Mouse (Mus musculus): ENCODE results near the gene Omt2b. TPM values are rescaled to one million over a fixed set of nuclear protein-coding genes. Genes with fewer than 3 reads are reported as not detected.
"Not testable (repeated sequence)": the region's sequence is repeated elsewhere in the genome, so short reads cannot be mapped to it uniquely, and the experiment has no call there.

The Omt2b gene
- polyA plus RNA-seq, 1 experiment from 2014 or later = not detected

DNA sequence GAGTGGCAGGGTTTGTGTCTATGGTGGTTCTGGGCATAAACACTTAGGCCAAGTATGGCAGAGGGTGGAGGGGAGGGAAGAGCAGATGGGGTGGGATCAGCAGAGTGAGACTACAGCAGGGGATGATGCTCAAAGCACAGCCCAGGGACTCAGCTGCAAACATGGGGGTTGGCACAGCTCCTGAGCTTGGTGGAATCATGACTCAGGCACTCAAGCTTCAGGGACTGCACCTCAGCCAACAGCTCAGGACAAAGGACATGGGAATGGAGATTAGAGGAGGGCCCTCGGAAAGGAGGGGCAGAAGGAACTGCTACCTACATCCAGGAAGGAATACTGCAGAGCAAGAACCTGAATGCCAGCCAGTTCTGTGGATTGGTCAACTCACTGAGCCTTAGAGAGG is 28.2 kb upstream of the Omt2b start:
- not testable (repeated sequence) for ATAC-seq (ENCODE audit: low FRiP score)

DNA sequence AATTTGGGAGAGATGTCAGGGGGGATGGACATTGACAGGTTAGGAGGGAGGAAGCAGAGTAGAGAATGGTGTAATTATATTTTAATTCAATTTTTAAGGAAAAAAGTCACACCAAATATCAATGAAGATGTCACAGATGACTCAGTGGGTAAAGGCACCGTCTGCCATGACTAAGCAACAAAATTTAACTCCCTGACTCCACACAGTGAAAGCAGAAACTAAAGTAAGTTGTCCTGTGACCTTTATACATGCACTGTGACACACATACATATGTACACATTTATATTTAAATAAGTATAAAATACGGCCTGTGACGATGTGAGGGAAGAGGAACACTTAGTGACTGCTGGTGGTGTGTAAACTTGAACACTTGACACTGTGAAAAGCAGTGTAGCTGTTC is 19.3 kb upstream of the Omt2b start:
- H3K4me2 ChIP-seq (replicated peaks; ENCODE audit: low read depth, low read length); H3K4me3 ChIP-seq (ENCODE audit: low read depth, low read length); ATAC-seq (ENCODE audit: low FRiP score); H3K9ac ChIP-seq (ENCODE audit: low read depth, low read length); H3K27ac ChIP-seq (ENCODE audit: low read depth, low read length); H3K36me3 ChIP-seq (ENCODE audit: control insufficient read depth, insufficient read depth, low read length); H3K4me1 ChIP-seq (replicated peaks; ENCODE audit: control insufficient read depth, insufficient read depth, low read length); H3K9me3 ChIP-seq (ENCODE audit: control insufficient read depth, low read length); DNase-seq (ENCODE audit: low spot score); H3K27me3 ChIP-seq (ENCODE audit: control insufficient read depth, insufficient read depth, low read length): not testable (repeated sequence)
- WGBS = 91% methylated on average over 3 of the region's 3 CpGs

More for the DNA sequence above, 28.2 kb upstream of the Omt2b start:
- not testable (repeated sequence) for DNase-seq (ENCODE audit: low spot score); H3K27ac ChIP-seq (ENCODE audit: low read depth, low read length); H3K36me3 ChIP-seq (ENCODE audit: control insufficient read depth, insufficient read depth, low read length); H3K4me1 ChIP-seq (replicated peaks; ENCODE audit: control insufficient read depth, insufficient read depth, low read length); H3K27me3 ChIP-seq (ENCODE audit: control insufficient read depth, insufficient read depth, low read length); H3K9me3 ChIP-seq (ENCODE audit: control insufficient read depth, low read length); H3K4me2 ChIP-seq (replicated peaks; ENCODE audit: low read depth, low read length); H3K9ac ChIP-seq (ENCODE audit: low read depth, low read length); H3K4me3 ChIP-seq (ENCODE audit: low read depth, low read length)
- WGBS = 86% methylated on average over 1 of the region's 1 CpGs

DNA sequence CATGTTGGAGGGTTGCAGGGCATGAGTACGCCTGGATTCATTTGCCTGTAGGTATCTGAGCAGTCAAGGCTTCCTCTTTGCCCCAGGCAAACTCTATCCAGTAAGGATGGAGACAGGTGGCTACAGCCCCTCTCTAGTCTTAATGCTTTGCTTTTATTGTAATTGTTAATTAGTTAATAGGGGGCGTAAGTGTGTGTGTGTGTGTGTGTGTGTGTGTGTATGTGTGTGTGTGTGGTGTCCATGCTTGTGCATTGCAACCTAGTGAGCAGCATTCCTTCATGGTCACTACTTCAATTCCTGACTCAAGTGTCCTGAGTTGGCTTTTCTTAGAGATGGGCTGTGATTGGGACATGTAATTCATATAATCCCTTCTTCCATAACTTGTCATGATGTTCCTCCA is 12.7 kb upstream of the Omt2b start, which contains the start of gene Omt2a:
Gene Omt2a (minus strand): TSS at position 101 of the 400 bp plus-strand sequence.
- H3K9ac ChIP-seq (ENCODE audit: low read depth, low read length) = no peak within 1 kb of the TSS
- 84% methylated on average over 2 of the region's 2 CpGs for WGBS

GRCm38 (mm10) chr9:78319499-78319898 is 7.9 kb upstream of the Omt2b start:
- 41% methylated on average over 1 of the region's 1 CpGs for WGBS
- no peak overlapping the region for H3K27ac ChIP-seq (ENCODE audit: low read depth, low read length)
- H3K4me2 ChIP-seq (replicated peaks; ENCODE audit: low read depth, low read length) = no peak overlapping the region
- DNase-seq (ENCODE audit: low spot score) = peak; percentile 15
- H3K9ac ChIP-seq (ENCODE audit: low read depth, low read length) = no peak overlapping the region
- H3K9me3 ChIP-seq (ENCODE audit: control insufficient read depth, low read length) = no peaks in the 10 kb centered on the region
- no peak for ATAC-seq (ENCODE audit: low FRiP score)
- no peaks in the 10 kb centered on the region for H3K27me3 ChIP-seq (ENCODE audit: control insufficient read depth, insufficient read depth, low read length)
- no peaks in the 10 kb centered on the region for H3K36me3 ChIP-seq (ENCODE audit: control insufficient read depth, insufficient read depth, low read length)
- H3K4me3 ChIP-seq (ENCODE audit: low read depth, low read length) = no peak overlapping the region
- no peaks in the 10 kb centered on the region for H3K4me1 ChIP-seq (replicated peaks; ENCODE audit: control insufficient read depth, insufficient read depth, low read length)

More for the DNA sequence above, 12.7 kb upstream of the Omt2b start, which contains the start of gene Omt2a:
- DNase-seq (ENCODE audit: low spot score) = no peak
- no peak for ATAC-seq (ENCODE audit: low FRiP score)
- H3K4me1 ChIP-seq (replicated peaks; ENCODE audit: control insufficient read depth, insufficient read depth, low read length) = no peaks in the 10 kb centered on the region
- H3K4me2 ChIP-seq (replicated peaks; ENCODE audit: low read depth, low read length) = no peak within 1 kb of the TSS
- no peak within 1 kb of the TSS for H3K27ac ChIP-seq (ENCODE audit: low read depth, low read length)
- H3K36me3 ChIP-seq (ENCODE audit: control insufficient read depth, insufficient read depth, low read length) = no peaks in the 10 kb centered on the region
- H3K4me3 ChIP-seq (ENCODE audit: low read depth, low read length) = no peak within 1 kb of the TSS
- no peaks in the 10 kb centered on the region for H3K27me3 ChIP-seq (ENCODE audit: control insufficient read depth, insufficient read depth, low read length)
- no peaks in the 10 kb centered on the region for H3K9me3 ChIP-seq (ENCODE audit: control insufficient read depth, low read length)

- not testable (repeated sequence) for H3K27ac ChIP-seq (ENCODE audit: low read depth, low read length); H3K4me3 ChIP-seq (ENCODE audit: low read depth, low read length); H3K36me3 ChIP-seq (ENCODE audit: control insufficient read depth, insufficient read depth, low read length); H3K27me3 ChIP-seq (ENCODE audit: control insufficient read depth, insufficient read depth, low read length); H3K4me2 ChIP-seq (replicated peaks; ENCODE audit: low read depth, low read length); DNase-seq (ENCODE audit: low spot score); H3K4me1 ChIP-seq (replicated peaks; ENCODE audit: control insufficient read depth, insufficient read depth, low read length); ATAC-seq (ENCODE audit: low FRiP score); H3K9me3 ChIP-seq (ENCODE audit: control insufficient read depth, low read length); H3K9ac ChIP-seq (ENCODE audit: low read depth, low read length)
Observed at GRCm38 (mm10) chr9:78337050-78337449, 9.7 kb downstream of the Omt2b start.

DNA sequence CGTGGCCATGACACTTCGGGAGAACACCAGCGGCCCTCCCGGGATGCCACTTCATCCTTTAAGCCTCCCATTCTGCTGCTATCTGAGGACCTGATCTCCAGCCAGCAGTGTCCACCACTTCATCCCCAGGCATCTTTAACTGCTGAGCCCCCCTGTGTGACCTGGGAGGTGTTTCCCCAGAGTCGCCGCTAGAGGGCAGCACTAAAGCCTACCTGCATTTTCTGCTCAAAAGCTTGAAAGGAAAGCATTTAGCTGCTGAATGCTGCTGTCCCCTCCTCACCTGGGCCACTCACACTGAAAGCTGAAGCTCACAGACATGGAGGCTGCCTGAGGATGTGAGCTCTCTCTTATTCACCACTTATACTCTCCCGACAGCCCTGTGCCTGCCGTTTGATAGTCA is 12.9 kb downstream of the Omt2b start:
- not testable (repeated sequence) for H3K27ac ChIP-seq (ENCODE audit: low read depth, low read length); H3K36me3 ChIP-seq (ENCODE audit: control insufficient read depth, insufficient read depth, low read length); H3K9me3 ChIP-seq (ENCODE audit: control insufficient read depth, low read length); ATAC-seq (ENCODE audit: low FRiP score); H3K4me2 ChIP-seq (replicated peaks; ENCODE audit: low read depth, low read length); H3K4me3 ChIP-seq (ENCODE audit: low read depth, low read length); H3K27me3 ChIP-seq (ENCODE audit: control insufficient read depth, insufficient read depth, low read length); H3K4me1 ChIP-seq (replicated peaks; ENCODE audit: control insufficient read depth, insufficient read depth, low read length); H3K9ac ChIP-seq (ENCODE audit: low read depth, low read length)
- DNase-seq (ENCODE audit: low spot score) = peak; percentile 77
- WGBS = 24% methylated on average over 8 of the region's 8 CpGs

GRCm38 (mm10) chr9:78342494-78342893 is 15.1 kb downstream of the Omt2b start:
- H3K27ac ChIP-seq (ENCODE audit: low read depth, low read length); H3K4me1 ChIP-seq (replicated peaks; ENCODE audit: control insufficient read depth, insufficient read depth, low read length); H3K36me3 ChIP-seq (ENCODE audit: control insufficient read depth, insufficient read depth, low read length); H3K4me2 ChIP-seq (replicated peaks; ENCODE audit: low read depth, low read length); H3K9ac ChIP-seq (ENCODE audit: low read depth, low read length); H3K27me3 ChIP-seq (ENCODE audit: control insufficient read depth, insufficient read depth, low read length); H3K9me3 ChIP-seq (ENCODE audit: control insufficient read depth, low read length); H3K4me3 ChIP-seq (ENCODE audit: low read depth, low read length); ATAC-seq (ENCODE audit: low FRiP score); DNase-seq (ENCODE audit: low spot score): not testable (repeated sequence)
- 89% methylated on average over 4 of the region's 4 CpGs for WGBS

DNA sequence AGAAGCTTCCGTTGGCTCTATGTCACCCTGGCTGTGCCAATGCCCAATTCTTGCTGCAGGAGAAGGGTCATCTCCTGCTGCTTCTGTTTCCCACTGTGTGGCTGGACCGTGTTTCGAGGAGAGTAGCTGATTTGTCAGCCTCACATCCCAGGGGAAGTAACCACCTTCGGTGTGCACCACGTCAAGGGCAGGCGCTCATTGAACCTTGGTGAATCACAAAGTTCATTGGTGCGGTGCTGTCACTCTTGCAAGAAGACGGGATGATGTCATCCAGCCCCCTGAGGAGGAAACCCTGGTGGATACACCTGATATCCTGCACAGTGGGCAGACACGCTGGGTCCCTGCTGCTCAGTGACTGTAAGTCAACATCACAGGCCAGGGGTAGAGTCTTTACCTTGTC is 15.7 kb downstream of the Omt2b start:
- H3K9me3 ChIP-seq (ENCODE audit: control insufficient read depth, low read length); H3K27me3 ChIP-seq (ENCODE audit: control insufficient read depth, insufficient read depth, low read length); H3K36me3 ChIP-seq (ENCODE audit: control insufficient read depth, insufficient read depth, low read length); H3K27ac ChIP-seq (ENCODE audit: low read depth, low read length); H3K9ac ChIP-seq (ENCODE audit: low read depth, low read length); ATAC-seq (ENCODE audit: low FRiP score); H3K4me1 ChIP-seq (replicated peaks; ENCODE audit: control insufficient read depth, insufficient read depth, low read length); H3K4me2 ChIP-seq (replicated peaks; ENCODE audit: low read depth, low read length); DNase-seq (ENCODE audit: low spot score); H3K4me3 ChIP-seq (ENCODE audit: low read depth, low read length): not testable (repeated sequence)
- 88% methylated on average over 9 of the region's 9 CpGs for WGBS

GRCm38 (mm10) chr9:78345235-78345634 is 17.8 kb downstream of the Omt2b start:
- not testable (repeated sequence) for ATAC-seq (ENCODE audit: low FRiP score); H3K4me2 ChIP-seq (replicated peaks; ENCODE audit: low read depth, low read length); H3K9me3 ChIP-seq (ENCODE audit: control insufficient read depth, low read length); H3K27ac ChIP-seq (ENCODE audit: low read depth, low read length); DNase-seq (ENCODE audit: low spot score); H3K27me3 ChIP-seq (ENCODE audit: control insufficient read depth, insufficient read depth, low read length); H3K9ac ChIP-seq (ENCODE audit: low read depth, low read length); H3K4me3 ChIP-seq (ENCODE audit: low read depth, low read length); H3K36me3 ChIP-seq (ENCODE audit: control insufficient read depth, insufficient read depth, low read length); H3K4me1 ChIP-seq (replicated peaks; ENCODE audit: control insufficient read depth, insufficient read depth, low read length)
- 77% methylated on average over 3 of the region's 4 CpGs for WGBS

Measured in hindbrain, embryonic 11.5 days (tissue).